Mouse (Mus musculus): Measurements from ENCODE around the gene Tsen34.
"Not testable (repeated sequence)": the region's sequence is repeated elsewhere in the genome, so short reads cannot be mapped to it uniquely, and the experiment has no call there.

Tsen34 gene

GRCm38 (mm10) chr7:3732675-3733074 is 40.0 kb downstream of the Tsen34 start:
- DNase-seq (ENCODE audit: low spot score), result not testable (repeated sequence)

All from urinary bladder, postnatal 10 days (tissue).